Mouse (Mus musculus): ENCODE results near the gene Adamtsl4.
"Not testable (repeated sequence)": the region's sequence is repeated elsewhere in the genome, so short reads cannot be mapped to it uniquely, and the experiment has no call there.

Adamtsl4 gene

DNA sequence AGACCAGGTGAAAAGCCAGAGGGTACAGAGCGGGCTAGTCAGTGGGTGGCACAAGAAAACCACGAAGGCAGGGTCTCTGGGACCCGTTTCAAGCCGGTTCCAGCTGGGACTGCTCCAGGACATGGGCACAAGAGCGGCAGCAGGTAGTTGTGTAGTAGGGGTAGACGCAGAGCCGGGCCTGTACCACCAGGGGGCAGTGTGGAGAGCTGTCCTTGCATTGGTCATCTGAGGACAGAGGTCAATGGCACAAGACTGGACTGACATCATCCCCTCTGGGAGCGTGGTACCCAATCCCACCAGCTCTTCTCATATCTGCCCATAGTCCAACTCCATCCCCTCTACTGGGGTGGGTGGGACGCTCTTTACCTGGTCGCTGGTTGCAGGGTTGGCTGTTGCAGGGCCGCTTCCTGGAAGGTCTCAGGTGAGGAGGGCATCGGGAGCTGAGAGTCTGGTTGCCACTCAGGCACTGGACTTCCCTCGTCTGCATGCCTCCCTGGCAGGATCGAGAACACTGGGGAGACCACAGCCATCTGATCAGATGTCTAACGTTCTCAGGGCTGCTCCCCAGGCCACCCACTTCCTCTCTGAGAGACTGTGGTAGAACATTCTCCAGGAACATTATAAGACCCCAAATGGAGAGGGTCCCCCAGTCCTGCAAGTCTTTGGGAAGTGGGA, 10.8 kb downstream of the Adamtsl4 start:
- peak in 1 of 2 experiments; percentile 46 for DNase-seq (ENCODE audit: low spot score in 2 of 2)

DNA sequence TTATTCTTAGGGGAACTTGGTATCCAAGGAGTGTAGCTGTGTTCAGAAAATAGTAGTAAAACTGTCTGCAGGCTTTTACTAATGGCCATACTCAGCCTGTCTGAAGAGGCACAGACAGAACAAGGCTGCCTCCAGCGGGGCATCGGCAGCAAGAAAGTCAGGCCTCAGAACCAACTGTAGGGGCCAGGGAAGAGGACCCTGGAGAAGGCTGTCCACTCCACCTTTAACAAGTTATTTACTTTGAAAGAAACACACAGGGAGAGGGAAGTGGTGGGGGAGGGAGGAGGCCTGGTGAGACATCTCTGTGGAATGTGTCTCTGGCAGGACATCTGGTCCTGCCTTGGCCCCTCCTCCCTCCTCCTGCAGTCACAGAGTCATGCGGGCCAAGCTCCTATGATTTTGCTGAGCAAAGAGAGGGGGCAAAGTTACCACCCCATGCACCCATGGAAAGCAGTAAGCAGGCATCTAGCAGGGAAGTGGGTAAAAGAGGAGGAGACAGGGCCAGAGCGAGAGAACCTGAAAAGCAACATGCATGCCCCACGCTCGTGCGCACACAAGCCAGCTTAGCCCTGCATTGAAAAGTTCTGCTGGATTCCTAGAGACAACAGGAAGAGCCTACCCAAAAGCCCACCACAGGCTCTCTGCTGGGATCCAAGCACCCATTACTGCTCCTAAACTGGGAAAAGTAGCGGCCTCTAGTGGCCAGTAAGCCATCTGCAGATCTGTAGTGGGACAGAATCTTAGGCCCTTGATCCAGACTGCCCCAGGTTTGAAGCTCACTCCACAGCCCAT, 12.2 kb downstream of the Adamtsl4 start:
- DNase-seq (ENCODE audit: low spot score in 2 of 2) = peak in 1 of 2 experiments; percentile 60

DNA sequence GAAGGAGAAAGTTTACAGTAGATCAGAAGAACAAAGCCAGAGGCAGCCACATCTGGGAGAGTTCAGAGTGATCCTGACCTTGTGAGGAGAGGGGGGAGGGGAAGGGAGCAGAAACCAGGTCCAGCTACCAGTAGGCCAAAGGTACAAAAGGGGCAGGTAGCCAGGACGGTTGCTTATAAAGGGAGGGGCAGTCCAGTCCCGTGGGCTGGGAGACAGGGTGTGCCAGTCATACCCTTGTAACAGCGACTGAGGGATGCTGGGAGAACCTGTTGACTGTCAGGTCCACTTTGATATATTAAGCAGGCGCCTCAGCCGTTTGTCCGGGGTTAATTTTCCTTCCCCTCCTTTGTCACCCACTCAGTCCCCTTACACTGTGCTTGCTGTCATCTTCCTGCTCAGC, 12.9 kb downstream of the Adamtsl4 start:
- no peak for DNase-seq (ENCODE audit: low spot score in 2 of 2)

DNA sequence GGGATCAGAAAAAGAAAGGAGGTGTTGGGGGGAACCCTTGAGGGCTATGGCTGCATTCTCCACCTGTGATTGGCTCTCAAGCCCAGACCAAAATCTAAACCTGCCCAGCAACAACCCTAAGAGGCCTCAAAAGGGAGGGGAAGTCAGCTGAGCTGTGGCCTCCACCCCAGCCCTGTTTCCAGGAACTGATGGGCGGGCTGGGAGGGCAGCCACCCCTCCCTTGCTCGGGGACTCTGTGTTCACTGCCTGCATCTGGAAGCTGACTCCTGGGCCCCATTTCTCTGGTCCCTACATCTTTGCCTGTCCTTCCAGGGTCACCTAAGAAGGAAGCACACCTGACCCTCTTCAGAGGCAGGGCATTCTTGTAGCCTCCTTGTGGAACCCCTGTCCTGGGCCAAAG, 13.5 kb downstream of the Adamtsl4 start:
- no peak for DNase-seq (ENCODE audit: low spot score in 2 of 2)

DNA sequence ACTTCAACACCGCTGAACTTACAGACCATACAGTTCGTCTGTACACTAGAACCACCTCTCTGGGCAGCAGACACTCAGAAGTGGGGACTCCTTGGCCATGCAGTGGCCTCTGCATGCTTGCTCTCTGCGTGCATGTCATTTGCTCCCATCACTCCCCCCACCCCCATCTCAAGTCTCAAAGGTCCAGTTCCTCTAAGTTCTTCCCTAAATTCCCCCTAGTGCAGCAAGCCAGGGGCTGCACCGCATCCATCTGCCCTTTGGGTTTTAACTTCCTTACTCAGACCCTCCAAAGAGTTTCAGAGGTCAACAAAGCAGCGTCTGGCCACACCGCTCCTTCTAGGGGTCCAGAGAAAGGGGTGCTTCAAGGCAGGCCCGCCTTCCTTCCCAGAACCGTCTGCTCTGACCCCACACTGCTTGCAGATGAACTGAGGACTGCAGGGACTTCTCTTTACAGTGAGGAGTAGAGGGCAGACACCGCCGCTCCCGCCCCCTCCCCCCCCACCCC, 14.0 kb downstream of the Adamtsl4 start:
- no peak for DNase-seq (ENCODE audit: low spot score in 2 of 2)

DNA sequence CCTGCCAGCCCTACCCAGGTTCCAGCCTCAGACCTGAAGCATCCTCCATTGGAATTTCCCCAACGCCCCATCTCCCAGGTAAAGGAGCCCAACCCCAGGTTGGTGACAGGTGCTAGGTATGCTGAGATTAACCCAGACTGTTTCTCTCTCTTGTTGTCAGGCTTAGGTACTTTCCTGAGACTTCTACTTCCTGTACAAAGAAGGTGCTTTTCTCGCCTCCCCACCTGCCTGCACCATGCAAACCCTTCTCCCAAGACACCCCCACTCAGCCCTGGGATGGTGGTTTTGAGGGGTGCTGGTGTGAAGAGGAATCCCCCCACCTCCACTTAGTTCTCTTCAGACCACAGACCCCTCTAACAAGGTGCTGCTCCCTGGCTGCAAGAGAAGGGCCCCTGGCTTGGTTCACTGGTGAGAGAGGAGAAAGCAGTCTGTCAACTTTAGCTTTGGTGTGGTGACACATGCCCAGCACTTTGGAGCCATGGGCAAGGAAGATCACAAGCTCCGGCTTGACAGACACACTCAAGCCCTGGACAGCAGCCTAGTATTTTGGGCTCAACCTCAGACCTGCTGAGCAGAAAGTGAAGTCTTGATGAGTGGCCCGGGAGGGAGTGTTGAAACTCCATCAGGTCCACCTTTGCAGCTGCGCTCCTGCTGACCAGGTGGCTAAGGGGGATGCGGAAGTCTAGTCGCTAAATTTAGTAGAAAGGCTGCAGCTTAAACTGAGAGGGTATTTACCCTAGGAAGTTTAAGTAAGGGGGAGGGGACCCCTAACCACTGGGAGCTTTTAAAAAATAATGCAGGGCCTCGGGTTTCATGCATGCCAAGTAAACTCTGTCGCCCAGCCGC, 14.6 kb downstream of the Adamtsl4 start:
- DNase-seq (ENCODE audit: low spot score in 2 of 2) = no peak

DNA sequence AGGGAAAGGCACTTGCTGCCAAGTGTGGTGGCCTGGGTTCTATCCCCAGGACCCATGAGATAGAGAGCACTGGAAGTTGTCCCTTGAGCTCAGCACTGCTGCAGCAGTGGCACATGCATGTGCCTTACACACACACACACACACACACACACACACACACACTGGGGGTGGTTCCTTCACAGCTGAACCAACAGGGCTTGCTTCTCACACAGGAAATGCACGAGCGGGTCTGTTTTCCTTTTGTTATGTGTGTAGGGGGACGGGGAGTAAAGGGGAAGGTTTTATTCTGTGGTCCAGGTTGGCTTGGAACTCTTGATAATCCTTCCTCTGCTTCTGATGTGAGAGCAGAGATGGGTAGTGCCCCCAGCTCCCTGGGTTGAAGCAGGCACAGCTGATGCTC, 15.3 kb downstream of the Adamtsl4 start:
- no peak for DNase-seq (ENCODE audit: low spot score in 2 of 2)

DNA sequence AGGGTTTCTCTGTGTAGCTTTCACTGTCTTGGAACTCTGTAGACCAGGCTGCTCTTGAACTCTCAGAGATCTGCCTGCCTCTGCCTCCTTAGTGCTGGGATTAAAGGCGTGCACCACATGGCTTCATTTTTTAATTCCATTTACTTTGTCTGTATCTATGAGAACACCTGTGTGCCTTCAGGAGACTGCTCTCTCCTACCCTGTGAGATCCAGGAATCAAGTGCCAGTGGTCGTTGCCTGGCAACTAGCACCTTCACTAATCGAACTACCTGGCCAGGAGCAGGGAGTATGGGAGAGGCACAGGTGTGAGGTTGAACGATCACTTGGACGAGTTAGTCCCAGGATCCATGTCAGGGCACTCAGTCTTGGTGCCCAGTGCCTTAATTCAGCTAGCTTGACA, 16.5 kb downstream of the Adamtsl4 start:
- DNase-seq (ENCODE audit: low spot score in 2 of 2) = no peak

DNA sequence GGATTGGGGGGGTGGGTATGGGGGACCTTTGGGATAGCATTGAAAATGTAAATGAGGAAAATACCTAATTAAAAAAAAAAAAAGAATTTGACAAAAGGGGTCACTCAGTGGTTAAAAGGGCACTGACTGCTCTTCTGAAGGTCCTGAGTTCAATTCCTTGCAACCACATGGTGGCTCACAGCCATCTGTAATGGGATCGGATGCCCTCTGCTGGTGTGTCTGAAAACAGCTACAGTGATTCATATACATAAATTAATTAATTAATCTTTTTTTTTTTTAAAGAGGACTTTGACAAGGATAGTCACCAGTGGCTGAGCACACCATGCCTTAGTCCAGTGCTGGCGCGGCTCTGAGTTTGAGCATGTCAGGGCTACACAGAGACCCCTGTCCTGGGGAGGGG, 17.3 kb downstream of the Adamtsl4 start:
- not testable (repeated sequence) for DNase-seq (ENCODE audit: low spot score in 2 of 2)

DNA sequence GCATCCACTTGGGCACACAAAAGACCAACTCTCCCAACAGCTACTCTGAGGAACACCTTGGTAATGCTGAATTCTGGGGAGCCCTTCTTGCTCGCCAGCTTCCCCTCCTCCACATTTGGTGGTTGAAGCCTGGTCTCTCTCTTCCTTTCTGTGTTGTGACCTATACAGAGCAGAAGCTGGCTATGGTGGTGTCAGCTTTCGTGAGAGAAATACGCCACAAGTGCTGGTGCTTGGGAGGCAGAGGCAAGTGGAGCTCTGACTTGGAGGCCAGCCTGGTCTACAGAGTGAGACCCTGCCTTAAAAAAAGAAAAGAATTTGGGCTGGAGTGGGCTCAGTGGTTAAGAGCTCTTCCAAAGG, 18.4 kb downstream of the Adamtsl4 start:
- no peak for DNase-seq (ENCODE audit: low spot score in 2 of 2)

DNA sequence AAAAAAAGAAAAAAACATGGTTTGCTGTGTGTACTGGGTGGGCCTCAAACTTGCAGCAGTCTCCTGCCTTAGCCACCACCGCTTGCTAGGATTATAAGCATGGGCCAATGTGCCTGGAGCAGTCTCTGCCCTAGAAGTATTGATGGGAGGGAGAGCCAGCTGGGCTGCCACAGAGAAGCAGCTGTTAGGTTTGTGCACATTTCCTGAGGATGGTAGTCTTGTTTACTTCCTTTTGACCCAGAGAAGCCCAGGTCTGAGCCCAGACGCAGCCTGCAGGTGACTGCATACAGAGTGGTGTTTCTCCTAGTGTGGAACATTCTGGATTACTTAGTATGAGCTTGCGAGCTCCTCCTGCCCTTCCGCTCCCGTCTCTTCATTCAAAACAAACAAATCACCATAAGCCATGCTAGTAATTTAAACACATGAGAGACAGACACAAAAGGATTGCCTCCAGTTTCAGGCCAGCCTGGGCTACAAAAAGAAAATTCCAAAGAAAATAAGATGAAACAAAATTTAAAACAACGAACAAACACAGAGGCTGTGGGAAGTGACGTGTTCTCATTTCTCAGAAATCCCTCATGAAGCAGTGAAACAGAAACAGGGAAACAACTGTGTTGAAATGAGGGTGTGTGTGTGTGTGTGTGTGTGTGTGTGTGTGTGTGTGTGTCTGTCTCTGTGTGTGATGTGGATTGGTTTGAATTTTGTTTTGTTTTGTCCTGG, 19.0 kb downstream of the Adamtsl4 start:
- DNase-seq (ENCODE audit: low spot score in 2 of 2) = no peak

DNA sequence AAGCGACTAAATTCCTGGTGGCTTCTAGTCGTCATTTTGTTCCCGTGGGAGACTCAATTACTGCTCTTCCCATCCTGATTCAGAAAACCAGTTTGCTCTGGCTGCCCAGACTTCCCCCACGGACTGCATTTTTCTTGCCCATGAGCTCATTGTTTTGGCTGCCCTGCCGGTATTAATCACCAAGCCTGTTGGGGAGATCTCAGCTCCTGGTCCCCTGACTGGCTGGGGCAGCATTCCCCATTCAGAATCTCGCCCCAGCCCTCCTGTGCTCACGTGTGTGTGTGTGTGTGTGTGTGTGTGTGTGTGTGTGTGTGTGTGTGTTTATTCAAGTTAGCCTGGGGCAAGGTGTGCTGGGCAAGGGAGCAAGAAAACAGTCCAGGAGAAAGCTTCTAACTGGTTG, 19.7 kb downstream of the Adamtsl4 start:
- no peak for DNase-seq (ENCODE audit: low spot score in 2 of 2)

DNA sequence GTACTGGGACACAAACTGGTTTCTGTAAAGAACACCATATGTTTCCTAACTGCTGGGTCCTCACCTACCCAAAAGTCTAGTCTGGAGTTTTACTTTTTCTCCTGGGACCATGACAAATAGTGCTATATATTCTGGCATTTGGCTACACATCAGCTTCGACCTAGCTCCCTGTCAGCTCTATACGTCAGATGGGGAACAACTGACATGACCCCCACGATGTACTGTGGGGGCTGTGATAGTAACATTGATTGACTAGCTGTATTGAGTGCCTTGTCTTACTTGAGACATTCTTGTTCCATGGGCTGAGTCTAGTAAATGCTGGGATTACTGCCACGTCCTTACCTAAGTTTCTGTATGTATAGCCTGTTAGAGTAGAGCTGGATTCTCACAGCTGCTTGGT, 20.2 kb downstream of the Adamtsl4 start:
- no peak for DNase-seq (ENCODE audit: low spot score in 2 of 2)

DNA sequence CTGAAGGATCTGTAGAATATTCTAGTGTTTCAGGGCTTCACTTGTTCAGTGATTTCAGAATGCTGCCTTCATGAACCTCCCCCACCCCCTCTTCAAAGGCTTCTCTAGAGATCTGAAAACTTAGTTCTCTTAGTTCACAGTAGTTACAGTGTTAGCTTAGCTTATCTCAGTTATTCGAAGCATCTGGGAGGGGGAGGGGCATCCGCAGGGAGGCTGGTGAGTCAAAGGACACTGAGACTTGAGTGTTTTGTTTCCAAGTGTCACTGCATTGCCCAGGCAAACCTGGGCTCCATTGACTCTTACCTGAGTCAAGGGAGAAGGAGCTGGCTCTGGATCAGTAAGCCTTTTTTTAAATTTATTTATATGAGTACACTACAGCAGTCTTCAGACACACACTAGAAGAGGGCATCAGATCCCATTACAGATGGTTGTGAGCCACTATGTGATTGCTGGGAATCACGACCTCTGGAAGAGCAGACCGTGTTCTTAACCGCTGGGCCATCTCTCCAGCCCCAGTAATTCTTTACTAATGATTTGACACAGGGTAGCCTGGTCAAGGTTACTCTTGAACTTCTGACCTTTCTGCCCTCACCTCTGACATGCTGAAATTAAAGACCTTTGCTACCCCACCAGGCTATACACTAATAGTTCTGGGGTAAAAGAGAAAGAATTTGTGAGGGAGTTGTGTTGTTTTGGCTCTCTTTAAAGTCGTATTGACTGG, 21.4 kb downstream of the Adamtsl4 start:
- no peak for DNase-seq (ENCODE audit: low spot score in 2 of 2)

DNA sequence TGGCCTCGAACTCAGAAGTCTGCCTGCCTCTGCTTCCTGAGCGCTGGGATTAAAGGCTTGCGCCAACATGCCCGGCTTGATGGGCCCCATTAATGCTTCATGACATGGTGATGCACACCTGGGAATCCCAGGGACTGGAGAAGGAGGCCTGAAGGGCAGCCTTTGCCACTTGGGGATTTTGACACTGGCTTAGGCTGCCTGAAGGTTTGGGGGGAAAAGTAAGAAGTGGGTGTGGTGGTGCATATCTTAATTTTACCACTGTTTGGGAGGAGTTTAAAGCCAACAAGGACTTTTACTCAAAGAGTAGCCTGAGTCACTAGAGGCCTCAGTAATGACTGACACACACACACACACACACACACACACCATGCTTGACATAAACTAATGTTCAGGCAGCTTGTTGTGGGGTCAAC, 22.8 kb downstream of the Adamtsl4 start:
- DNase-seq (ENCODE audit: low spot score in 2 of 2) = no peak

DNA sequence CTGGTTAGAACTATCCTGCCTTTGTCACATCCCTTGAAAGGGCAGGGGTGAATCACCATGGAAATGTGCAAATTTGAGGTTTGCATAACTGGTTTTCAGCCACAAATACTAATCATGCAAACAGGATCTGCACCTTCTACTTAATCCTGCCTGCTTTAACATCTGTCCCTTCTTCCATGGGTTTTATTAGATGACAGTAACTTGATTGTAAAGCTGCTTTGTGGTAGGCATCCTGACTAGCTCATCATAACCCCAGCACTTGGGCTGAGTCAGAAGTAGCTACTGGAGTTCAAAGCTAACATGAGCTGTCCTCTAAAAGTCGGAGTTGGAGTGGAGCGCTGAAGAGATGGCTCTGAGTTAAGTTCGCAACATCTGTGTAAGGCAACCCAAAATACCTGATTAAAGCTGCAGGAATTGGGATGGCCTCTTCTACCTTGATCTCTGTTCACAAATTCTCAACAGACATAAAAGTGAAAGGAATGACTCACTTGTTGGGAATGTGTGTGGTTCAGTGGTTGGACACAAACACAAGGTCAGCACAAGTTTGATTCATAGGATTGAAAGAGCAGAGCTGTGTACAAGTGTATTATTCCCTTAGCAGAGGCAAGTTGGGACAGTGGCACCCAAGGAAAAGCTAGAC, 23.6 kb downstream of the Adamtsl4 start:
- DNase-seq (ENCODE audit: low spot score in 2 of 2) = no peak

DNA sequence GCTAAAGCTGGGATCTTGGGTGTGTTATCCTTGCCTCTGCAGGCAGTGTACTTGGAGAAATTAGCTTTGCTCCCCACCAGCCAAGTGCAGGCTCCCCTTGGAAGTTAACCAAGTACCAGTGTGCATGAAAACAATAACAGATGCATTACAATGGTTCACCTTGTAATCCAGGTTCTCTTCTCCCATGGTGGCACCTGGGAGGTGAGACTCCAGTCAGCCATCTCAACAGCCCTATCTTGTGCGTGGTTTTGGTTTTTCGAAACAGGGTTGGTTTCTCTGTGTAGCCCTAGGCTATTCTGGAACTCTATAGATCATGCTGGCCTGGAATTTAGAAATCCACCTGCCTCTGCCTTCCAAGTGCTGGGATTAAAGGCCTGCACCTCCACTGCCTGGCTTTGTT, 24.2 kb downstream of the Adamtsl4 start:
- no peak for DNase-seq (ENCODE audit: low spot score in 2 of 2)

DNA sequence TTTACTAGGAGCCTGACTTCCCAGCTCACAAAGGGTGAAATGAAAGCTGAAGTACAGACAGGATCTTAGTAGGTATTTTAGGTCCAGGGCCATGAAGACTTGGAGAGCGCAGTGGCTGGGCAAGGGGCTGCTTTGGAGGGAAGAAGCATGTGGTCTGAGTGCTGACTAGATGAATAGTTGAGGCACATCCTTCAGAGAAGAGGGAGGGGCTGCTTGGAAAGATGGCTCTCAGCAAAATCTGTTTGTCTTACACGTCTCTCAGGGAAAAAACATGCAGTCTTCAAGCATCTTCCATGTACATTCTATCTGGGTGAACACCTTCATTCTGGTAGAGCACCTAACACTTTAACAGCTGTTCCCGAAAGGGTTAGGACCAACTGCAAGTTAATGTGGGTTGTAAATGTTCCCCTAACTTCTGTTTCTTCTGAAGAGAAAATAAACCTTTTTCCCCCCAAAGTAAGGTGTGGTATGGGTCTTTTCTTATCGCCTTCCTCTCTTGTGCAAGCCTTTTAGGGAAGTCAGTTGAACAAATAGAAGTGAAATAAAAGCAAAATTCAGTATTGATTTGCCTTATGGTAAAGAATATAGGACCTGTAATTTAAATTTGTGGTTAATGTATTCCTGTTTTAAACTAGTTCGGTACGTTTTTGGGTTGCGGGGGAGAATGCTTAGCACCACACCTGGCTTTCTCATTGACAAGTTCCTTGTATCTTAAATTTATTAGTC, 24.8 kb downstream of the Adamtsl4 start:
- DNase-seq (ENCODE audit: low spot score in 2 of 2) = no peak

DNA sequence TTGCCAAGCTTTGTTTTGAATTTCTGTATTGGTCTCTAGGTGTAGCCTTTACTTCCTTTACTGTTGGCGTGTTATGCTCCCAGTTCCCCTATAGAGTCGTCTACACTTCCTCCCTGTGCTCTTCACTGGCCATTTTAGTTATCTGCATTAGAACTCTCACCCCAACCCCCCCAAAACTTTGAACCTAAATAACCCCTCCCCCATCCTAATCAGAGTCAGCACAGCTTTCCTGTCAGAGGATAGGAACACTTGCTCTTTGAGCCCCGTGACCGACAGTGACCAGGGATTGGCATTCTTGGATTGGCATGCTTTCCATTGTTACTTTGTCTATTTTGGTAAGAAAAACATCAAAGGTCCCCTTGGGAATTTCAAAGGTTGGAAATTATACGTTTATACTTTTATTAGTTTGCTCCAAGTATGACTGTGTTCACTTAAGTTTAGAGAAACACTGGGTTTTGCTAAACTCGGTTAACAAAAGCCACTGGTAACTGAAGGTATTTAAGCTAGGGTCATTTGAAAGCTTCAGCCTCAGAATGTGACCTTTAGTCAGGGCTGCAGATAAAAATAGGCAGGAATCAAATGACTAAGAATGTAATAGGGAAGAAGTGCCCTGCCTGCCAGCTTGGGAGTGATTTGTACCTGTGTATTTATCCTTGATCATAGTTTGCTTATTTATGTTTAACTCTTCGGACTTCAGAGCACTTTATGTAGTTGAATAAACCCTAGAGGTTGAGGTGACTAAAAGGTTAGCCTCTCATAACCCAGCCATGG, 25.6 kb downstream of the Adamtsl4 start:
- no peak for DNase-seq (ENCODE audit: low spot score in 2 of 2)
